Comparison of ENCODE assay signal across 8 mouse cellular contexts in genomic region chr12:49401119-49401795, GRCm38 (mm10). TPM values are rescaled to one million over a fixed set of nuclear protein-coding genes. Genes with fewer than 3 reads are reported as not detected.
DNase-seq lines count a peak whose midpoint lies in the region; ATAC-seq and TF ChIP-seq lines count a peak whose summit lies in the region.

No protein-coding gene starts in this region.

- peak overlapping the region; percentile 64 for H3K4me3 ChIP-seq in embryonic facial prominence, embryonic 10.5 days
- peak overlapping the region; percentile 38 for H3K4me3 ChIP-seq in hindbrain, postnatal 0 days (ENCODE audit: low read length)
- no peak overlapping the region; the same call in 1 of the 2 replicates for H3K4me3 ChIP-seq in liver, embryonic 15.5 days (replicated peaks)
- H3K4me3 ChIP-seq in stomach, embryonic 16.5 days (replicated peaks; ENCODE audit: low read length) = peak overlapping the region; percentile 46

- peaks cover 88% of the 10 kb centered on the region for H3K27me3 ChIP-seq in embryonic facial prominence, embryonic 10.5 days (replicated peaks; ENCODE audit: low read depth, poor library complexity, severe bottlenecking)
- peaks cover 65% of the 10 kb centered on the region for H3K27me3 ChIP-seq in hindbrain, postnatal 0 days (ENCODE audit: insufficient read depth, low read length)
- H3K27me3 ChIP-seq in liver, embryonic 15.5 days = peaks cover 56% of the 10 kb centered on the region
- peaks cover 53% of the 10 kb centered on the region for H3K27me3 ChIP-seq in stomach, embryonic 16.5 days (ENCODE audit: control insufficient read depth, insufficient read depth, low read length)

- DNase-seq in kidney, postnatal 4 days = peak; percentile 42 to 46
- no peak for DNase-seq in kidney, postnatal 14 days
- DNase-seq in embryonic facial prominence, embryonic 10.5 days (ENCODE audit: low spot score) = peak; percentile 72
- DNase-seq in hindbrain, postnatal 0 days (ENCODE audit: low spot score) = no peak
- no peak for DNase-seq in spleen, postnatal 36 days (ENCODE audit: low spot score in 2 of 2)
- DNase-seq in lung, postnatal 10 days = no peak

- peak overlapping the region; percentile 65 for H3K4me2 ChIP-seq in hindbrain, postnatal 0 days (ENCODE audit: low read depth, low read length)
- H3K4me2 ChIP-seq in liver, embryonic 15.5 days = peak overlapping the region; percentile 37
- peak overlapping the region; percentile 74 for H3K4me2 ChIP-seq in stomach, embryonic 16.5 days (ENCODE audit: low read depth, low read length)

- WGBS in embryonic facial prominence, embryonic 10.5 days = under 1% methylated on average over 68 of the region's 68 CpGs
- WGBS in hindbrain, postnatal 0 days = 2% methylated on average over 66 of the region's 68 CpGs
- WGBS in liver, embryonic 15.5 days (ENCODE audit: insufficient replicate concordance) = 1% methylated on average over 67 of the region's 68 CpGs
- WGBS in stomach, embryonic 16.5 days = under 1% methylated on average over 68 of the region's 68 CpGs

- H3K27ac ChIP-seq in embryonic facial prominence, embryonic 10.5 days (replicated peaks) = peak overlapping the region; percentile 87
- no peak overlapping the region for H3K27ac ChIP-seq in hindbrain, postnatal 0 days
- no peak overlapping the region for H3K27ac ChIP-seq in liver, embryonic 15.5 days (replicated peaks)
- no peak overlapping the region for H3K27ac ChIP-seq in stomach, embryonic 16.5 days (ENCODE audit: low read length)

- peak overlapping the region; percentile 28 for H3K9ac ChIP-seq in hindbrain, postnatal 0 days (replicated peaks; ENCODE audit: low read length)
- H3K9ac ChIP-seq in liver, embryonic 15.5 days = no peak overlapping the region
- H3K9ac ChIP-seq in stomach, embryonic 16.5 days (ENCODE audit: low read length) = peak overlapping the region; percentile 60; the same call in 1 of the 2 replicates

- peak; percentile 85 for ATAC-seq in hindbrain, postnatal 0 days
- no peak for ATAC-seq in liver, embryonic 15.5 days (ENCODE audit: insufficient read depth)
- ATAC-seq in stomach, embryonic 16.5 days (ENCODE audit: insufficient read depth, low FRiP score) = peak; percentile 68

- no peaks in the 10 kb centered on the region for H3K9me3 ChIP-seq in embryonic facial prominence, embryonic 10.5 days
- H3K9me3 ChIP-seq in hindbrain, postnatal 0 days (ENCODE audit: low read length) = no peaks in the 10 kb centered on the region
- no peaks in the 10 kb centered on the region for H3K9me3 ChIP-seq in liver, embryonic 15.5 days (replicated peaks)
- no peaks in the 10 kb centered on the region for H3K9me3 ChIP-seq in stomach, embryonic 16.5 days (replicated peaks; ENCODE audit: control insufficient read depth, low read length)

- H3K36me3 ChIP-seq in embryonic facial prominence, embryonic 10.5 days (replicated peaks) = no peaks in the 10 kb centered on the region
- H3K36me3 ChIP-seq in hindbrain, postnatal 0 days (ENCODE audit: insufficient read depth, low read length) = no peaks in the 10 kb centered on the region
- no peaks in the 10 kb centered on the region for H3K36me3 ChIP-seq in liver, embryonic 15.5 days (replicated peaks)
- no peaks in the 10 kb centered on the region for H3K36me3 ChIP-seq in stomach, embryonic 16.5 days (ENCODE audit: control insufficient read depth, insufficient read depth, low read length)

- H3K4me1 ChIP-seq in embryonic facial prominence, embryonic 10.5 days = peaks cover 13% of the 10 kb centered on the region
- peaks cover 8% of the 10 kb centered on the region; the same call in 1 of the 2 replicates for H3K4me1 ChIP-seq in hindbrain, postnatal 0 days (ENCODE audit: insufficient read depth, low read length)
- H3K4me1 ChIP-seq in liver, embryonic 15.5 days (replicated peaks) = no peaks in the 10 kb centered on the region
- peaks cover 4% of the 10 kb centered on the region for H3K4me1 ChIP-seq in stomach, embryonic 16.5 days (ENCODE audit: control insufficient read depth, insufficient read depth, low read length)

- TF ChIP-seq CTCF in hindbrain, postnatal 0 days (IDR thresholded peaks at IDR 0.05; ENCODE audit: low read depth) = no peak

RNA-seq across cellular contexts. Expression of gene Gm43517, which starts 16.3 kb away (rescaled TPM):
- 0.11 and 0.21 TPM in 2 replicates for polyA plus RNA-seq in embryonic facial prominence, embryonic 10.5 days (2016; fragmentation: Nextera tagmentation; extraction: Ambion mirVana)
- total RNA-seq in hindbrain, postnatal 0 days (2014; rRNA removed) = 0.04 TPM in 1 of 2 replicates, not detected in the other
- not detected in 2 replicates for polyA plus RNA-seq in hindbrain, postnatal 0 days (2015; fragmentation: Nextera tagmentation; extraction: Ambion mirVana)
- polyA plus RNA-seq in liver, embryonic 15.5 days (2015; fragmentation: Nextera tagmentation; extraction: Ambion mirVana) = not detected in 2 replicates
- polyA plus RNA-seq in stomach, embryonic 16.5 days (2015; fragmentation: Nextera tagmentation; extraction: Ambion mirVana) = not detected in 2 replicates

RNA-seq across cellular contexts. Expression of gene Foxg1, which starts 18.8 kb away (rescaled TPM):
- 3.2 and 4.7 TPM in 2 replicates for polyA plus RNA-seq in embryonic facial prominence, embryonic 10.5 days (2016; fragmentation: Nextera tagmentation; extraction: Ambion mirVana)
- total RNA-seq in hindbrain, postnatal 0 days (2014; rRNA removed) = 0.16 and 2.3 TPM in 2 replicates
- not detected in 2 replicates for polyA plus RNA-seq in hindbrain, postnatal 0 days (2015; fragmentation: Nextera tagmentation; extraction: Ambion mirVana)
- 0.03 TPM in 1 of 2 replicates, not detected in the other for polyA plus RNA-seq in liver, embryonic 15.5 days (2015; fragmentation: Nextera tagmentation; extraction: Ambion mirVana)
- 0.10 TPM in 1 of 2 replicates, not detected in the other for polyA plus RNA-seq in stomach, embryonic 16.5 days (2015; fragmentation: Nextera tagmentation; extraction: Ambion mirVana)

Comparison
In these comparisons a context has a peak if more than half of its experiments do, and no peak if none do; other contexts are left out.
1. DNase-seq: peak in kidney, postnatal 4 days (2 of 2) and embryonic facial prominence, embryonic 10.5 days (single experiment); none in kidney, postnatal 14 days (single experiment), hindbrain, postnatal 0 days (single experiment), spleen, postnatal 36 days (0 of 2) and lung, postnatal 10 days (single experiment).
2. Peak in every context shown above with its lines, with median percentiles within 50 percentile points of each other: H3K4me2 ChIP-seq.